Mouse (Mus musculus) bone marrow, adult 2 months (tissue): ENCODE results near the gene Pwwp2a.

Experiments used
- CTCF ChIP-seq: fragments of 200-500 bp; IDR thresholded peaks from 2 replicates; pipeline ENCODE4 v1.5.1; 2011; ENCODE audit warnings: low read length, control low read depth; ENCODE audit not compliant: control insufficient read depth, insufficient read depth
- POLR2A ChIP-seq: fragments of 200-500 bp; IDR thresholded peaks from 2 replicates; pipeline ENCODE4 v1.6.1; 2011; ENCODE audit warnings: low read depth, mild to moderate bottlenecking, control low read depth, low read length, borderline replicate concordance; ENCODE audit not compliant: control insufficient read depth

DNA sequence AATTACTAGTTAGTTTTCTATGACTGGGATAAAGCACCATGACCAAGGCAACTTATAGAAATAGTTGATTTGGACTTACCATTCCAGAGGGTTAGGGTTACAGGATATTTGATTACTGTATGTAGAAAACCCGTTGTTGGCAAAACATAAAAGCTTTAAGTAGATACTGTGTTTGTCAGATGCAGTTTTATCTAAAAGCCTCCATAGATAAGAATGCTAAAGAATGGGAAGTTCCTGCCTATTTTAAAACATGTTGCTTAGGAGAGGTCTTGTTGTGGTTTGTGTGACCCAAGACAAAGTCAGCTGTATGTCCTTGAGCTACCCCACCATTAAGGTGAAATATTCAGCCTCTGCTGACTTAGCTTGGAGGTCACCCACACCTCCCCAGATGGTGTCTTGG, 72.8 kb downstream of the Pwwp2a start:
- TF ChIP-seq CTCF: no peak
- no peak for TF ChIP-seq POLR2A
